In the genomic region with DNA sequence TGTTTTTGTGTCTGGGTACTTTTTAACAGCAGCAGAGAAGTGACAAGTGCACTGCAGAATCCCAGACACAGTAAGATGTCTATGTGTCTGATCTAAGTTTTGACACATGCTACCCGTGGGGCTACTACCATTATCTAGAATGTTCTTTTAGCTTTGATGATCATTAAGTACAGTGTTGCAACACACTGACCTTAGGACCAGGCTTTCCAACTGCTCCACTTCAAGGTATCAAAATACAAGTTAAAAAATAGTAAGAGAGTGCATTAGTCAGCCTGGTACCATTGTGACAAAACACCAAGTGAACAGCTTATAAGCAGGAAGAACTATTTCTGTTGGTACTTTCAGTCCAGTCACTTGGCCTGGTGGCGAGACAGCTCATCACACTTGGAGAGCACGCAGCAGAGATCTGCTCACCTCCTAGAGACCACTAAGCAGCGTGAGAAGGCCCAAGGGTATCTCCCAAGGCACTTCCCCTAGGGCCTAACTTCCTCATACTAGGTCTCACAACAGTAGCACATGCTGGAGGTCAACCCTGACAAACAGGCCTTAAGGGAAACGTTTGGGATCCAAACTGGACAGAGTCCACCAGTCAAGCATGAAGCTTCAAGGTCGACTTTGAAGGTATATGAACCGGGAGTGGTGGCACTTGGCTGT, we compare ENCODE assay signal across 18 mouse cellular contexts. TPM values are rescaled to one million over a fixed set of nuclear protein-coding genes. Genes with fewer than 3 reads are reported as not detected.
DNase-seq lines count a peak whose midpoint lies in the region; ATAC-seq and TF ChIP-seq lines count a peak whose summit lies in the region.
"Had no signal": no experiment of that assay in that cellular context is flagged by ENCODE, and none has a peak within 500 bp of the region (broad histone marks: within the 10 kb centered on the region; RNA-seq: fewer than 3 reads in every experiment).

No protein-coding gene starts in this region.

- TF ChIP-seq CTCF in liver, adult 2 months (IDR thresholded peaks at IDR 0.05; ENCODE audit: low read depth, low read length) = no peak

- H3K4me2 ChIP-seq in liver, embryonic 11.5 days = no peak overlapping the region
- H3K4me2 ChIP-seq in hindbrain, embryonic 16.5 days (ENCODE audit: low read length) = no peak overlapping the region
- H3K4me2 ChIP-seq: embryonic facial prominence, embryonic 12.5 days; hindbrain, embryonic 14.5 days; midbrain, embryonic 13.5 days; neural tube, embryonic 13.5 days; stomach, embryonic 15.5 days had no signal

- no peaks in the 10 kb centered on the region for H3K27me3 ChIP-seq in liver, adult 2 months (ENCODE audit: control insufficient read depth, insufficient read depth, low read length)
- H3K27me3 ChIP-seq in liver, embryonic 11.5 days (replicated peaks; ENCODE audit: control insufficient read depth, insufficient read depth, low read length) = no peaks in the 10 kb centered on the region
- no peaks in the 10 kb centered on the region for H3K27me3 ChIP-seq in hindbrain, embryonic 10.5 days (ENCODE audit: insufficient read depth, poor library complexity, severe bottlenecking)
- no peaks in the 10 kb centered on the region for H3K27me3 ChIP-seq in hindbrain, embryonic 16.5 days (replicated peaks; ENCODE audit: control insufficient read depth, insufficient read depth, low read length)
- H3K27me3 ChIP-seq: embryonic facial prominence, embryonic 12.5 days; midbrain, embryonic 13.5 days; neural tube, embryonic 13.5 days; stomach, embryonic 15.5 days had no signal

- no peak overlapping the region for H3K9ac ChIP-seq in liver, adult 2 months (ENCODE audit: low read depth, low read length)
- no peak overlapping the region for H3K9ac ChIP-seq in liver, embryonic 11.5 days (ENCODE audit: low read depth, low read length)
- H3K9ac ChIP-seq in hindbrain, embryonic 16.5 days (ENCODE audit: low read depth, low read length) = no peak overlapping the region
- H3K9ac ChIP-seq: embryonic facial prominence, embryonic 12.5 days; forebrain, postnatal 0 days; hindbrain, embryonic 14.5 days; midbrain, embryonic 13.5 days; neural tube, embryonic 13.5 days; stomach, embryonic 15.5 days had no signal

- H3K4me1 ChIP-seq in liver, adult 2 months (ENCODE audit: control insufficient read depth, insufficient read depth, low read length) = peaks cover 12% of the 10 kb centered on the region
- H3K4me1 ChIP-seq in liver, embryonic 11.5 days (replicated peaks; ENCODE audit: control insufficient read depth, insufficient read depth, low read length) = no peaks in the 10 kb centered on the region
- no peaks in the 10 kb centered on the region for H3K4me1 ChIP-seq in hindbrain, embryonic 10.5 days (replicated peaks)
- H3K4me1 ChIP-seq in hindbrain, embryonic 16.5 days (ENCODE audit: control insufficient read depth, insufficient read depth, low read depth, low read length) = no peaks in the 10 kb centered on the region
- H3K4me1 ChIP-seq: embryonic facial prominence, embryonic 12.5 days; midbrain, embryonic 13.5 days; neural tube, embryonic 13.5 days; stomach, embryonic 15.5 days had no signal

- whole genome bisulfite sequencing in liver, adult 2 months = 46% methylated on average over 7 of the region's 7 CpGs
- 60% methylated on average over 7 of the region's 7 CpGs for WGBS in liver, embryonic 11.5 days
- 87% methylated on average over 7 of the region's 7 CpGs for WGBS in hindbrain, embryonic 10.5 days
- WGBS in hindbrain, embryonic 16.5 days = 79% methylated on average over 7 of the region's 7 CpGs

- no peak for TF ChIP-seq POLR2A in liver, adult 2 months (IDR thresholded peaks at IDR 0.05; ENCODE audit: extremely low read depth, insufficient read depth, low read length)

- no peak for ATAC-seq in liver, embryonic 11.5 days (replicated peaks; ENCODE audit: low FRiP score)
- peak; percentile 93 for ATAC-seq in common myeloid progenitor, adult 5-6 weeks (replicated peaks; ENCODE audit: low read depth, poor library complexity, severe bottlenecking)
- ATAC-seq in megakaryocyte, adult 5-6 weeks (ENCODE audit: poor library complexity, severe bottlenecking) = peak; percentile 92
- no peak for ATAC-seq in hindbrain, embryonic 16.5 days
- ATAC-seq: forebrain, postnatal 0 days; midbrain, embryonic 13.5 days had no signal

- H3K27ac ChIP-seq in liver, adult 2 months (replicated peaks; ENCODE audit: insufficient read depth, low read depth, low read length) = peak overlapping the region; percentile 69
- no peak overlapping the region for H3K27ac ChIP-seq in liver, embryonic 11.5 days (ENCODE audit: low read depth, low read length)
- no peak overlapping the region for H3K27ac ChIP-seq in hindbrain, embryonic 10.5 days
- no peak overlapping the region for H3K27ac ChIP-seq in hindbrain, embryonic 16.5 days (ENCODE audit: low read depth, low read length)
- H3K27ac ChIP-seq: embryonic facial prominence, embryonic 12.5 days; hindbrain, embryonic 14.5 days; midbrain, embryonic 13.5 days; neural tube, embryonic 13.5 days; stomach, embryonic 15.5 days had no signal

- peak; percentile 28 for DNase-seq in adrenal gland, postnatal 10 days
- DNase-seq in adrenal gland, postnatal 25 days = no peak
- DNase-seq in liver, adult 2 months (ENCODE audit: extremely low read depth, low read depth, low spot score) = peak; percentile 92
- no peak for DNase-seq in liver, embryonic 11.5 days (ENCODE audit: low spot score)
- DNase-seq in hindbrain, embryonic 10.5 days (ENCODE audit: low spot score) = no peak
- DNase-seq: adrenal gland, adult 8-10 months; cerebellum, adult 8-10 months; forebrain, postnatal 0 days; gastrocnemius, postnatal 36 days; lung, adult 18-20 months had no signal

- no peaks in the 10 kb centered on the region for H3K9me3 ChIP-seq in liver, embryonic 11.5 days (ENCODE audit: control insufficient read depth, low read length)
- H3K9me3 ChIP-seq in hindbrain, embryonic 10.5 days = no peaks in the 10 kb centered on the region
- no peaks in the 10 kb centered on the region for H3K9me3 ChIP-seq in hindbrain, embryonic 16.5 days (ENCODE audit: control insufficient read depth, low read length)
- H3K9me3 ChIP-seq: embryonic facial prominence, embryonic 12.5 days; midbrain, embryonic 13.5 days; neural tube, embryonic 13.5 days; stomach, embryonic 15.5 days had no signal

- peaks cover 15% of the 10 kb centered on the region for H3K36me3 ChIP-seq in liver, adult 2 months (ENCODE audit: control insufficient read depth, insufficient read depth, low read length)
- H3K36me3 ChIP-seq in liver, embryonic 11.5 days (ENCODE audit: control insufficient read depth, insufficient read depth, low read length) = peaks cover 10% of the 10 kb centered on the region
- peaks cover 40% of the 10 kb centered on the region for H3K36me3 ChIP-seq in hindbrain, embryonic 10.5 days
- peaks cover 10% of the 10 kb centered on the region; the same call in 1 of the 2 replicates for H3K36me3 ChIP-seq in hindbrain, embryonic 16.5 days (ENCODE audit: control insufficient read depth, insufficient read depth, low read length)

- H3K79me2 ChIP-seq in liver, adult 2 months (ENCODE audit: control insufficient read depth, insufficient read depth, low read length) = no peaks in the 10 kb centered on the region

- no peak overlapping the region for H3K4me3 ChIP-seq in liver, adult 2 months (ENCODE audit: insufficient read depth, low read depth, low read length)
- no peak overlapping the region for H3K4me3 ChIP-seq in liver, embryonic 11.5 days (ENCODE audit: low read depth, low read length)
- no peak overlapping the region for H3K4me3 ChIP-seq in hindbrain, embryonic 10.5 days
- no peak overlapping the region for H3K4me3 ChIP-seq in hindbrain, embryonic 16.5 days (ENCODE audit: low read length)
- H3K4me3 ChIP-seq: embryonic facial prominence, embryonic 12.5 days; midbrain, embryonic 13.5 days; neural tube, embryonic 13.5 days; stomach, embryonic 15.5 days had no signal

RNA-seq across cellular contexts. Expression of a gene that starts 13.7 kb away (rescaled TPM):
- under 1 TPM; 0.75 to 0.82 TPM for total RNA-seq in adrenal gland, postnatal 10 days (2021)
- 1.2 TPM in 2 replicates for total RNA-seq in adrenal gland, postnatal 25 days (2021)
- 0.27 and 0.46 TPM in 2 replicates for total RNA-seq in liver, adult 2 months (2014; rRNA removed)
- 0.31 and 0.37 TPM in 2 replicates for polyA plus RNA-seq in liver, adult 2 months (2012; rRNA removed)
- polyA plus RNA-seq in liver, embryonic 11.5 days (2014; fragmentation: Nextera tagmentation; extraction: Ambion mirVana) = 1.4 and 1.5 TPM in 2 replicates
- 3.7 and 12.0 TPM in 2 replicates for total RNA-seq in common myeloid progenitor, adult 5-6 weeks (2017)
- total RNA-seq in megakaryocyte, adult 5-6 weeks (2015) = 1.4 and 4.3 TPM in 2 replicates
- total RNA-seq in megakaryocyte, adult 5-6 weeks (2017) = 3.9 and 5.6 TPM in 2 replicates
- 4.9 and 9.6 TPM in 2 replicates for polyA plus RNA-seq in hindbrain, embryonic 10.5 days (2016; fragmentation: Nextera tagmentation; extraction: Ambion mirVana)
- 0.93 and 1.2 TPM in 2 replicates for polyA plus RNA-seq in hindbrain, embryonic 16.5 days (2015; fragmentation: Nextera tagmentation; extraction: Ambion mirVana)
- total RNA-seq: gastrocnemius, postnatal 36 days had no signal

Comparison
In these comparisons a context has a peak if more than half of its experiments do, and no peak if none do; other contexts are left out.
1. DNase-seq: peak in adrenal gland, postnatal 10 days (single experiment) and liver, adult 2 months (single experiment); none in adrenal gland, postnatal 25 days (single experiment), liver, embryonic 11.5 days (single experiment) and hindbrain, embryonic 10.5 days (single experiment).
2. ATAC-seq: peak in common myeloid progenitor, adult 5-6 weeks (single experiment) and megakaryocyte, adult 5-6 weeks (single experiment); none in liver, embryonic 11.5 days (single experiment) and hindbrain, embryonic 16.5 days (single experiment).